8 mouse cellular contexts compared by ENCODE assay signal in the genomic region with DNA sequence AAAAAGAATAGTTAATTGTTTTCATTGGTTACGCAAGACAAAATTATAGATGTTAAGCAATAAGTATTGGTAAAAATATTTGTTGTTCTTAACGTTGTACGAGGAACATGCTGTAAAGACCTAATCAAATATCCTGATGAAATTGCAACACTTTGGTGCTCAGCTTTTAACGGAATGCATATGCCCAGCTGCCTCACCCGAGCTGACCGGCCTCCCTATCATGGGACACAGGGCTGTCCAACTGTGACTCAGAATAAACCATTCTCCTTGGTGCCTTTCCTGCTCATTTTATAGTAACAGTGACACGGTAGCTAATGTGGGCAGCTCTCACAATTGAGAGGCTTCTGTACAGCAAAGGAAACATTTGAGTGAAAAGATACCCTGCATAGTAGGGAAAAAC. TPM values are rescaled to one million over a fixed set of nuclear protein-coding genes. Genes with fewer than 3 reads are reported as not detected.
DNase-seq lines count a peak whose midpoint lies in the region; ATAC-seq lines count a peak whose summit lies in the region.

No protein-coding gene starts in this region.

- no peak overlapping the region for H3K4me2 ChIP-seq in hindbrain, embryonic 11.5 days (replicated peaks; ENCODE audit: low read depth, low read length)
- peak overlapping the region; percentile 77 for H3K4me2 ChIP-seq in embryonic facial prominence, embryonic 14.5 days (ENCODE audit: low read depth, low read length)
- peak overlapping the region; percentile 67 for H3K4me2 ChIP-seq in hindbrain, embryonic 14.5 days (replicated peaks)
- peak overlapping the region; percentile 62 for H3K4me2 ChIP-seq in midbrain, embryonic 14.5 days (ENCODE audit: low read length)

- 79% methylated on average over 7 of the region's 7 CpGs for WGBS in hindbrain, embryonic 10.5 days
- 77% methylated on average over 7 of the region's 7 CpGs for WGBS in hindbrain, embryonic 11.5 days
- 68% methylated on average over 7 of the region's 7 CpGs for WGBS in embryonic facial prominence, embryonic 14.5 days
- 66% methylated on average over 7 of the region's 7 CpGs for WGBS in hindbrain, embryonic 14.5 days
- 58% methylated on average over 7 of the region's 7 CpGs for WGBS in midbrain, embryonic 14.5 days

- no peaks in the 10 kb centered on the region for H3K9me3 ChIP-seq in hindbrain, embryonic 10.5 days
- H3K9me3 ChIP-seq in hindbrain, embryonic 11.5 days (ENCODE audit: control insufficient read depth, low read length): no peaks in the 10 kb centered on the region
- H3K9me3 ChIP-seq in embryonic facial prominence, embryonic 14.5 days (ENCODE audit: control insufficient read depth, low read length): no peaks in the 10 kb centered on the region
- no peaks in the 10 kb centered on the region for H3K9me3 ChIP-seq in hindbrain, embryonic 14.5 days (ENCODE audit: control insufficient read depth, low read length)
- H3K9me3 ChIP-seq in midbrain, embryonic 14.5 days (ENCODE audit: control insufficient read depth, low read length): no peaks in the 10 kb centered on the region

- ATAC-seq in hindbrain, embryonic 11.5 days (ENCODE audit: low FRiP score): no peak
- no peak for ATAC-seq in embryonic facial prominence, embryonic 14.5 days (ENCODE audit: low read depth)
- no peak for ATAC-seq in hindbrain, embryonic 14.5 days (ENCODE audit: low FRiP score)
- ATAC-seq in midbrain, embryonic 14.5 days (ENCODE audit: low FRiP score, low TSS enrichment): no peak

- peak overlapping the region; percentile 94 for H3K4me3 ChIP-seq in hindbrain, embryonic 10.5 days
- H3K4me3 ChIP-seq in hindbrain, embryonic 11.5 days (ENCODE audit: low read depth, low read length): no peak overlapping the region
- H3K4me3 ChIP-seq in embryonic facial prominence, embryonic 14.5 days (ENCODE audit: low read depth, low read length): peak overlapping the region; percentile 80
- H3K4me3 ChIP-seq in hindbrain, embryonic 14.5 days (replicated peaks; ENCODE audit: low read length): peak overlapping the region; percentile 71
- no peak overlapping the region; the same call in 1 of the 2 replicates for H3K4me3 ChIP-seq in midbrain, embryonic 14.5 days (replicated peaks; ENCODE audit: low read depth, low read length)

- no peaks in the 10 kb centered on the region for H3K27me3 ChIP-seq in hindbrain, embryonic 10.5 days (ENCODE audit: insufficient read depth, poor library complexity, severe bottlenecking)
- no peaks in the 10 kb centered on the region for H3K27me3 ChIP-seq in hindbrain, embryonic 11.5 days (ENCODE audit: control insufficient read depth, insufficient read depth, low read length)
- H3K27me3 ChIP-seq in embryonic facial prominence, embryonic 14.5 days (replicated peaks; ENCODE audit: control insufficient read depth, insufficient read depth, low read length): no peaks in the 10 kb centered on the region
- H3K27me3 ChIP-seq in hindbrain, embryonic 14.5 days (ENCODE audit: control insufficient read depth, insufficient read depth, low read length): no peaks in the 10 kb centered on the region
- H3K27me3 ChIP-seq in midbrain, embryonic 14.5 days (ENCODE audit: control insufficient read depth, insufficient read depth, low read length): no peaks in the 10 kb centered on the region

- peaks cover 23% of the 10 kb centered on the region for H3K4me1 ChIP-seq in hindbrain, embryonic 10.5 days (replicated peaks)
- H3K4me1 ChIP-seq in hindbrain, embryonic 11.5 days (replicated peaks; ENCODE audit: control insufficient read depth, insufficient read depth, low read length): no peaks in the 10 kb centered on the region
- H3K4me1 ChIP-seq in embryonic facial prominence, embryonic 14.5 days (ENCODE audit: control insufficient read depth, insufficient read depth, low read length): peaks cover 9% of the 10 kb centered on the region
- peaks cover 23% of the 10 kb centered on the region for H3K4me1 ChIP-seq in hindbrain, embryonic 14.5 days (replicated peaks; ENCODE audit: control insufficient read depth, insufficient read depth, low read length)
- H3K4me1 ChIP-seq in midbrain, embryonic 14.5 days (ENCODE audit: control insufficient read depth, insufficient read depth, low read length): peaks cover 24% of the 10 kb centered on the region

- H3K9ac ChIP-seq in hindbrain, embryonic 11.5 days (ENCODE audit: low read depth, low read length): no peak overlapping the region
- H3K9ac ChIP-seq in embryonic facial prominence, embryonic 14.5 days (ENCODE audit: low read depth, low read length): peak overlapping the region; percentile 6; the same call in 1 of the 2 replicates
- H3K9ac ChIP-seq in hindbrain, embryonic 14.5 days: 0 out of 2 replicates have a peak overlapping the region, but pooled peaks have one; percentile 40
- H3K9ac ChIP-seq in midbrain, embryonic 14.5 days (replicated peaks; ENCODE audit: low read length): 0 out of 2 replicates have a peak overlapping the region, but pooled peaks have one; percentile 24

- no peak for DNase-seq in hindbrain, embryonic 10.5 days (ENCODE audit: low spot score)
- DNase-seq in hindbrain, embryonic 11.5 days (ENCODE audit: low spot score): no peak
- no peak for DNase-seq in embryonic facial prominence, embryonic 14.5 days (ENCODE audit: low spot score)
- no peak for DNase-seq in hindbrain, embryonic 14.5 days (ENCODE audit: low spot score)
- DNase-seq in midbrain, embryonic 14.5 days: peak; percentile 1
- no peak for DNase-seq in urinary bladder, postnatal 4 days (ENCODE audit: low spot score in 2 of 2)
- DNase-seq in layer of hippocampus, adult 9-11 months: no peak
- DNase-seq in gastrocnemius, adult 8-10 months (ENCODE audit: low spot score in 2 of 2): no peak

- no peak overlapping the region for H3K27ac ChIP-seq in hindbrain, embryonic 10.5 days
- no peak overlapping the region for H3K27ac ChIP-seq in hindbrain, embryonic 11.5 days (ENCODE audit: low read depth, low read length)
- H3K27ac ChIP-seq in embryonic facial prominence, embryonic 14.5 days (replicated peaks; ENCODE audit: low read depth, low read length): no peak overlapping the region
- H3K27ac ChIP-seq in hindbrain, embryonic 14.5 days: no peak overlapping the region
- H3K27ac ChIP-seq in midbrain, embryonic 14.5 days (replicated peaks; ENCODE audit: low read depth, low read length): no peak overlapping the region

- H3K36me3 ChIP-seq in hindbrain, embryonic 10.5 days: no peaks in the 10 kb centered on the region
- H3K36me3 ChIP-seq in hindbrain, embryonic 11.5 days (ENCODE audit: control insufficient read depth, insufficient read depth, low read length): no peaks in the 10 kb centered on the region
- peaks cover 9% of the 10 kb centered on the region; the same call in 1 of the 2 replicates for H3K36me3 ChIP-seq in embryonic facial prominence, embryonic 14.5 days (ENCODE audit: control insufficient read depth, insufficient read depth, low read length)
- H3K36me3 ChIP-seq in hindbrain, embryonic 14.5 days (replicated peaks; ENCODE audit: control insufficient read depth, insufficient read depth): no peaks in the 10 kb centered on the region
- no peaks in the 10 kb centered on the region for H3K36me3 ChIP-seq in midbrain, embryonic 14.5 days (ENCODE audit: control insufficient read depth, insufficient read depth, low read length)

RNA-seq across cellular contexts. Expression of a gene that starts 0.9 kb away (rescaled TPM):
- polyA plus RNA-seq in hindbrain, embryonic 10.5 days (2016; fragmentation: Nextera tagmentation; extraction: Ambion mirVana): 35.8 and 40.3 TPM in 2 replicates
- polyA plus RNA-seq in hindbrain, embryonic 11.5 days (2014; fragmentation: Nextera tagmentation; extraction: Ambion mirVana): 56.7 and 56.9 TPM in 2 replicates
- 24.0 and 28.3 TPM in 2 replicates for polyA plus RNA-seq in embryonic facial prominence, embryonic 14.5 days (2014; fragmentation: Nextera tagmentation; extraction: Ambion mirVana)
- 73.4 and 75.6 TPM in 2 replicates for polyA plus RNA-seq in hindbrain, embryonic 14.5 days (2014; fragmentation: Nextera tagmentation; extraction: Ambion mirVana)
- polyA plus RNA-seq in midbrain, embryonic 14.5 days (2014; fragmentation: Nextera tagmentation; extraction: Ambion mirVana): 64.1 and 83.0 TPM in 2 replicates
- total RNA-seq in gastrocnemius, adult 8-10 months (2022): 1 to 10 TPM; 1.1 to 2.2 (median 2.1) TPM

RNA-seq across cellular contexts. Expression of a gene that starts 1.1 kb away (rescaled TPM):
- polyA plus RNA-seq in hindbrain, embryonic 10.5 days (2016; fragmentation: Nextera tagmentation; extraction: Ambion mirVana): 14.7 and 16.6 TPM in 2 replicates
- polyA plus RNA-seq in hindbrain, embryonic 11.5 days (2014; fragmentation: Nextera tagmentation; extraction: Ambion mirVana): 18.0 and 18.6 TPM in 2 replicates
- polyA plus RNA-seq in embryonic facial prominence, embryonic 14.5 days (2014; fragmentation: Nextera tagmentation; extraction: Ambion mirVana): 12.1 and 12.6 TPM in 2 replicates
- polyA plus RNA-seq in hindbrain, embryonic 14.5 days (2014; fragmentation: Nextera tagmentation; extraction: Ambion mirVana): 12.7 and 13.1 TPM in 2 replicates
- 12.7 and 14.6 TPM in 2 replicates for polyA plus RNA-seq in midbrain, embryonic 14.5 days (2014; fragmentation: Nextera tagmentation; extraction: Ambion mirVana)
- total RNA-seq in gastrocnemius, adult 8-10 months (2022): 1 to 10 TPM; 1.9 to 4.6 (median 2.9) TPM

Comparison
In these comparisons a context has a peak if more than half of its experiments do, and no peak if none do; other contexts are left out.
1. H3K4me3 ChIP-seq: peak in hindbrain, embryonic 10.5 days (single experiment), embryonic facial prominence, embryonic 14.5 days (single experiment) and hindbrain, embryonic 14.5 days (single experiment); none in hindbrain, embryonic 11.5 days (single experiment) and midbrain, embryonic 14.5 days (single experiment).